Mouse (Mus musculus): ENCODE data around the gene Slc2a2.

Gene Slc2a2

GRCm38 (mm10) chr3:28697797-28698196, at the start of gene Slc2a2:
Slc2a2 (plus strand) TSS chr3:28697903.
- no peak for DNase-seq (ENCODE audit: low spot score in 2 of 2)

- DNase-seq (ENCODE audit: low spot score in 2 of 2), result no peak
Observed at GRCm38 (mm10) chr3:28652574-28652973, 45.1 kb upstream of the Slc2a2 start.

DNA sequence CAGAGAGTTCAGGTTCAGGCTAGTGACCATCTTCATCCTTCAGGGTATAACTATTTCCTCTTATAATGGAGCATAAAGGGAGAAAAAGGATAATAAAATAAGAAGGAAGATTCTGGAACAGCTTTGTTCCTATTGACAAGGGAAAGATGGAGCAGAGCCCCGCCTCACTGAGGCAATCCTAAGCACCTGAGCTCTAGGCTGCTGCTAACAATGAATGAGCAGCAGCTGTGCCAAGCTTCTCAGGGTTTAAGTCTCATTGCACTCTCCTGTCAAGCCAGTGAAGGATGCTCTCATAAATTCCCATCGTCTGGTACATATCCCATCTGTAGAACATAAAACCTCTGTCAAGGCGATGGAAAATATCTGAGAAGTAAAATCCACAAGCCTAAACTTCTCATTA, 44.7 kb upstream of the Slc2a2 start:
- DNase-seq (ENCODE audit: low spot score in 2 of 2), result no peak

DNA sequence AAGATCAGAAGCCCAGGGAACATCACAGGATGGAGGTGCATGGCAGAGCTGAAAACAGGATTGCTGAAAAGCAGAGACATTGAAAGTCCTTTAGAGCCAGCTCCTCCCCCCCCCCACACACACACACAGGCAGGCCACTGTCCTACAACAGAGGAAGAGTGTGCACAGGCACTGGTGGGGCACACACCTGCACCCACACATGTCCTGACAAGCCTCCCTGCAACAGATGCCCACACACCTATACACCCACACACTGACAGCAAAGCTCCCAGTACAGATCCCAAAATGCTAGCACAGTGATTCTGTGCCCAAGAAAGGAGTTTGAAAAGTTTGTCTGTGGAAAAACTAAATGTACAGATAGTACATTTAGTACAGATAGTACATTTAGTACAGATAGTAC, 43.0 kb upstream of the Slc2a2 start:
- DNase-seq (ENCODE audit: low spot score in 2 of 2), result peak; percentile 34 to 36

- DNase-seq (ENCODE audit: low spot score in 2 of 2), result no peak
Observed at GRCm38 (mm10) chr3:28658349-28658748, 39.4 kb upstream of the Slc2a2 start.

DNA sequence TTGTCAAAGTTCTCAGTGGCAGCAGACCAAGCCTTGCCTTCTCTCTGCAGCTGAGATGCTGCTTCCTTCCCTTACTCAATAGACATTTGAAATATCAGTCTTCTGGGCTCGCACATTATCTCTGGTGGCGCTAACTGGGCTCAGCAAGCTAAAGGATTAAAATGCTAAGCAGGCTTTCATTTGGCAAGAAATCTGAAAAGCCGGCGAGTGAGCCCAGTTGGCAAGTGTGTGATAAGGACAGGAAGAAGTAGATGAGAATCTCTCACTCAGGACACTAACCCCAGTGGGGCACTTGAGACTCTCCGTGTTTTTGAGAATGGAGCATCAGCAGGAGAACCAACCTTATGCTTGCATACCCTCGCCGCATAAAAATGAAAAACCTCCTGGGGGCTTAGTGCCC, 16.9 kb upstream of the Slc2a2 start:
- DNase-seq (ENCODE audit: low spot score in 2 of 2), result no peak

DNA sequence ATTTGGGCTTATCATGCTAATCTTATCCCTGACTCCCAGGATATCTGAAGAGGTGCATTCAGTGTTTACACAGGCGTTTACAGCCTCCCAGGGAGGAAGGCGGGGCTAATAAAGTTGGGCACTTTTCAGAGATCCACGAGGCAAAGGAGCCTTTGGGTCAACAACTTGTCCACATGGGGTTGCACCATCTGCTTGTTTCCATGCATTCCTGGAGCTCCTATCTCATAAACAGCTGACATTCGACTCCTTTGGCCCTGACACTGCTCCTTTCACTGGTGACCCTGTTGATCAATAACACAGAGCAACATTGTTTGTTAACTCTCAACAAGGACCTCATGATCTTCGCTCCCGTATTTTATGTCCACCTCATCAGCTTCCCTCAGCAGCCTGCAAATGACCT, 15.8 kb upstream of the Slc2a2 start:
- DNase-seq (ENCODE audit: low spot score in 2 of 2), result no peak

DNA sequence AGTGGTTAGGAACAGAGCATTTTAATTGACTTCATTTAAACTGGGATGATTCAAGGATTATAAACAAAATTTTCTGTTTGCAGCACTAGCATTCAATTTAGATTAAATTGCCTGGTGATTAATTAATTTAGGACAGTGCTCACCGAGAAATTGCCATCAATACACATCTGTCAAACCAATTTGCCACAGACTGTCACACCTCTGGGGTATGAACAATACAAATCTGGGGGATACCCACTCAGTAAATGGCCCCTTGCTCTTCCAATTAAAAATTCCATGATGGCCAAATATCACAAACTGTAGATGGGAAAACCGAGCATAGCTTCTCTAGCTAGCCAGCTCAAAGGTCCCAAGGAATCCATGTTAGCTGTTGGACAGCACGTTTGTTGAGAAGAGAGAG, 15.3 kb upstream of the Slc2a2 start:
- no peak for DNase-seq (ENCODE audit: low spot score in 2 of 2)

DNA sequence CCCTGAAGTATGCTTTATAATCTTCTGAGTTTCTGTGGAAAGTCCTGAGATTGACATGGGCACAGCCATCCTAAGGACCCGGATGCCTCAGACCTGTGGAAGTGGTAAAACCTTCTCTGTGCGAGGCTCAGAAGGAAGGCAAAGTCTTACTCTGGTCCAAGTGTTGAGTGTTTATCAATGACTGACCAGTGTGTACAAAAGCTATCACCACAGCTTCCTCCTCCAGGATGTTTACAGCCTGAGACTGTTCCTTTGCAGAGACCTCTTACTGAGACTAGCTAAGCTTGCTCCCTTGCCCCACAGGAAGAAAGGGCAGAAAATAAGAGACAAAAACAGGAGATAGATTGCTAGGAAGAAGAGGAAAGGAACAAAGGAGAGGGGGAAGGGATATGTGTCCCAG, 12.2 kb upstream of the Slc2a2 start:
- no peak for DNase-seq (ENCODE audit: low spot score in 2 of 2)

GRCm38 (mm10) chr3:28694811-28695210, 2.9 kb upstream of the Slc2a2 start:
- no peak for DNase-seq (ENCODE audit: low spot score in 2 of 2)

GRCm38 (mm10) chr3:28695608-28696007, 2.1 kb upstream of the Slc2a2 start:
- no peak for DNase-seq (ENCODE audit: low spot score in 2 of 2)

DNA sequence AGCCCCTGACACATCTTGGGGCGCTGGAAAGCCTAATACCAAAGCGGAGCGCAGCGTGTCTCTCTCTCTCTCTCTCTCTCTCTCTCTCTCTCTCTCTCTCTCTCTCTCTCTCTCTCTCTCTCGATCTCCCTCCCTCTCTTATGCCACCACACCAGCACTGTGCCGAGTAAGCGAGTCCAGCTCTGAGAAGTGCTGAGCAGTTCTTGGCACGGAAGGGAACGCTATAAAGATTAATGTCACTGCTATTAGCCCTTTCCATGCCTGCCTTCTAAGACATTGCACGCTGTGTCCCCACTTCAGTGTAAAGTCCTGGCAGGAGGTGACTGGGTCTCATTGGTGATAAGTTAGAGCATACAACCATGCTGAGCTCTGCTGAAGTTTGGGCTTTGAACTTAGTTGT, 1.5 kb upstream of the Slc2a2 start:
- no peak for DNase-seq (ENCODE audit: low spot score in 2 of 2)

GRCm38 (mm10) chr3:28699601-28700000, 1.9 kb downstream of the Slc2a2 start:
- no peak for DNase-seq (ENCODE audit: low spot score in 2 of 2)

- DNase-seq (ENCODE audit: low spot score in 2 of 2), result no peak
Observed at GRCm38 (mm10) chr3:28705522-28706137, 7.9 kb downstream of the Slc2a2 start.

- no peak for DNase-seq (ENCODE audit: low spot score in 2 of 2)
Observed at GRCm38 (mm10) chr3:28706736-28707135, 9.0 kb downstream of the Slc2a2 start.

GRCm38 (mm10) chr3:28709740-28710139, 12.0 kb downstream of the Slc2a2 start:
- DNase-seq (ENCODE audit: low spot score in 2 of 2), result no peak

- no peak for DNase-seq (ENCODE audit: low spot score in 2 of 2)
Observed at GRCm38 (mm10) chr3:28713913-28714698, 16.4 kb downstream of the Slc2a2 start.

GRCm38 (mm10) chr3:28718521-28718920, 20.8 kb downstream of the Slc2a2 start:
- DNase-seq (ENCODE audit: low spot score in 2 of 2), result no peak

- no peak for DNase-seq (ENCODE audit: low spot score in 2 of 2)
Observed at GRCm38 (mm10) chr3:28721218-28721617, 23.5 kb downstream of the Slc2a2 start.

- DNase-seq (ENCODE audit: low spot score in 2 of 2), result peak in 1 of 2 experiments; percentile 2
Observed at GRCm38 (mm10) chr3:28721838-28722237, 24.1 kb downstream of the Slc2a2 start.

- no peak for DNase-seq (ENCODE audit: low spot score in 2 of 2)
Observed at GRCm38 (mm10) chr3:28722531-28722930, 24.8 kb downstream of the Slc2a2 start.

- DNase-seq (ENCODE audit: low spot score in 2 of 2), result no peak
Observed at GRCm38 (mm10) chr3:28723534-28723933, 25.8 kb downstream of the Slc2a2 start.

DNA sequence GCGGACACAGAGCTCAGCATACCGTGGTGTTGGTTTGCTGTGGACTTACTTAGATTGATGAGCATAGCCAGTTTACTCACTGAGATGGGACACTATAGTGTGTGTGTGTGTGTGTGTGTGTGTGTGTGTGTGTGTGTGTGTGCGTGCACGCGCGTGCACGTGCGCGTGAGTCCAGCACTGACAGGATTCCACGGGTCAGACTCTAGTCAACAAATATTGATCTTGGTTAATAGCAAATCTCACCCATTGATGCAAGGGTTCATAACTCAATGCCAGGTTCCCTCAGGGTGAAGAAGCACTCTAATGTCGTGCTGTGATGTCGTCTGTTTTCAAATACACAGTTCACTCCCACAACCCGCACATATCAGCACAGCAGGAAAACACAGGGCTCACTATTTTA, 27.5 kb downstream of the Slc2a2 start:
- DNase-seq (ENCODE audit: low spot score in 2 of 2), result no peak

- DNase-seq (ENCODE audit: low spot score in 2 of 2), result no peak
Observed at GRCm38 (mm10) chr3:28726356-28726755, 28.7 kb downstream of the Slc2a2 start.
